Mouse (Mus musculus): ENCODE data around the gene Pdia2. TPM values are rescaled to one million over a fixed set of nuclear protein-coding genes. Genes with fewer than 3 reads are reported as not detected.

The Pdia2 gene
- total RNA-seq (2015) = 0.42 and 2.4 TPM in 2 replicates
- 3.6 and 3.9 TPM in 2 replicates for total RNA-seq (2017)

DNA sequence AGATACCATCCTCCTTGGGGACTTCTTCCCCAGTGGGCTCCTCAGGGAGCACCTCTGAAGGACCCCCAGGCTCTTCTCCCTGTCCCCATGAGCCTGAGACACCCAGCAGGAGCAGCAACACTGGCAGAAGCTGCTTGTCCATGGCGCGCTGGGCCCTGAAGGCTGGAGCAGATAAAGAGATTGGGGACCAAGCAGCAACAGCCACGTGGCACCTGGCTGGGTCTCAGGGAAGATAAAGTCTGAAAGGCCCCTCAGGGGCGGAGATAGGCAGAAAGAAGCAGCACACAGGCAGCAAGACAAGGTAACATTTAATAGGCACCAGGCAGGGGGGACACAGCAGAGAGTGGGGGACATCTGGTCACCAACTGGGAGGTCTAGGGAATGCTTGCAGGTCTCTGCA lies at the start of gene Pdia2:
Pdia2 (minus strand) TSS at position 196 of the 400 bp plus-strand sequence.
- peak; percentile 61 for ATAC-seq (replicated peaks; ENCODE audit: poor library complexity)

DNA sequence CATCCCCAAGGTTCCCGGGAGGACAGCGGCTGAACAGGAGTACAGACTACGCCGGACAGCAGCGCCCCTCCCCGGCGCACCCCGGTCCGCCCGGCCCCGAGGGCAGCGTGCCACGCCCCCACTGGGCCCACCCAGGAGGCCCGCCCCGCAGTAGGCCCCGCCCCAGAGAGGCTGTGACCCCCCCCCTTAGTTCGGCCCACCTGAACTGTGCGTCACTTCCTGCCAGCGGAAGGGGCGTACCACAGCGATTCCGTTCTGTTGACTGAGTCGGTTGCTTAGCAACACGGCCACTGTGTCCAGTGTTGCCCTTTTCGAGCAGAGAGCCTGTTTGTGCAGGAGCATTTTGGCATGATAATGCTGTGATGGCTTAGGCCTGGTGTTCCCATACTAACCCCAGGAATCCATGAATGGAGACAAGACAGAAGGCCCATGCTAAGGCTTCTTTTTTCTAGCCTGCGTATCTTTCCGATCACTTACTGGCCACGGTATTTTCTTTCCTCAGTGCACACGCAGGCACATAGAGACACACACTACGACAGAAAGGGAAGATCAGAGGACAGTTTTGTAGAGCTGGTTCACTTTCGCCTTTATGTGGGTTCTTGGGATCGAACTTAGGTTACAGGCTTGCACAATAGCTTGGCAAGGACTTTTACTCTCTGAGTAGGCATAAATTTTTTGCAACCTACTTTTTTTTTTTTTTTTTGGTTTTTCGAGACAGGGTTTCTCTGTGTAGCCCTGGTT lies 45.4 kb upstream of the Pdia2 start, which contains the start of gene Fam234a:
Fam234a (minus strand) TSS at position 142 of the 741 bp plus-strand sequence.
- peak; percentile 90 for ATAC-seq (replicated peaks; ENCODE audit: poor library complexity)

DNA sequence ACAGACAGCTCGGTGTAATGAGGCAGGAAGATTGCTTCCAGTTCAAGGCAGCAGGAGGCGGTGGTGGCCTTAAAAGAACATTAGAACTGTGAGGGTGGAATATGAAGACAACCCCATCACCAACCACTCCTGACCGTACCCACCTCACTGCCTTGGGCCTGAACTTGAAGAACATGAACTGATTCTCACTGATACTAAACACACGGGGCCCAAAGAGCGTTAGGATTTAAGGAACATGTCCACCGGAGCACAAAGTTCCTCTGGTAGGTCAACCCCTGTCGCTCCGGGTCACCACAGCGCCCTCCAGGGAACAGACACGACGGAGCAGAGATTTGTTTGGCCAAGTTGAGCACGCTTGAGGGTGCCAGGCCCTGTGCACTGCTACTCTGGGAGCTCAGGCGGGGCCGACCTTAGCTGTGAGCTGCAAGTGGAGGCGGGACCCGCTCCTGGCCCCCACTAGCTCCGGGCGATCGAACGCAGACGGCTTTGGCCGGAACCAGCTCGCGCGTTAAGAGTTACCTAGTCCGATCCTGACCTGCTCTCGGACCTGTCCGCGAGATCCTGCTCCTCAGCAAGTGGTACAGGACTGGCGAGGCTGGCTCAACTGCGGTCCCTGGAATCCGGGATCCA lies 44.7 kb upstream of the Pdia2 start:
- peak; percentile 55 for ATAC-seq (replicated peaks; ENCODE audit: poor library complexity)

DNA sequence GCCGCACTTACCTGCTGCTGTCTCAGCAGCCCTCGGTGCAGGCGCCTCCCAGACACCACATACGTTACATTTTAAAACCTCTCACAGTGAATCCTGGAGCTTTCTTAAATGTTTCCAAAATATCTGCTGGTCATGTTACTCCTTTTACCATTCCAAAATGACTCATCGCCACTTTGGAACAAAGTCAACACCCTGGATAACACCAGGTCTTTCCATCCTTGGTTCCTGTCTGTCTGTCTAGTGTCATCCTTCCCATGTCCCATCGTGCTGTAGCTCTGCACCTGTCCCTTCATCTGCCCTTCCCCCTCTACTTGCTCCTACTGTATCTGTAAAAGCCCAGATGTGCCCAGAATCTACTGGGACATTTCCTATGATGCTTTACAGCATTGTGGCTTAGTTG lies 42.1 kb upstream of the Pdia2 start:
- no peak for ATAC-seq (replicated peaks; ENCODE audit: poor library complexity)

DNA sequence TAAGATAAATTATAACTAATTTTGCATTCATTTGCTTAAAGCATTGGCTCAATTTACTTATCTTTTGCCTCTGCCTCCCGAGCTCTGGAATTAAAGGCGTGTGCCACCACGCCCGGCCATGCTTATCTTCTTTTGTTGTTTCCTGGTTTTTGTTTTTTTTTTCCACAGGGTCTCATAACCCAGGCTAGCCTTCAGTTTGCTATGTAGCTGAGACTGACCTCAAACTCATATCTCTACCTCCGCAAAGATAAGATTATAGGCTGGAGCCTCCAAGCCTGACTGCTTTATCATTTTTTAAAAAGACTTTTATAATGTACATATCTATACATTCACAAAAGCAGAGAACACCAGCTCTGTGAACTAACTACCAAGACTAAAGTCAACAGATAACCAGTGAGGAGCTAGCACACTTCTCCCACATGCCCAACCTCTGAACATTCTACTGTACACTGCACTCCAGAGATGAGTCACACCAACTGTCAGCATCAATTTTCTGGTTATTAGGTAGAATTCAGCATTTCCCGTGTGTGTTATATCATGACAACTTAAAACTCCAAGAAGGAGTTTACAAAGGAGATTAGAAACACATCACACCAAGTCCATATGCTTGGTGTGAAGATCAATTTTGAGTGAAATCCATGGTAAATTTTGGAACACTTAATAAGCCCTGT lies 41.4 kb upstream of the Pdia2 start:
- ATAC-seq (replicated peaks; ENCODE audit: poor library complexity) = 0 out of 2 replicates have a peak, but pooled peaks have one; percentile 13

DNA sequence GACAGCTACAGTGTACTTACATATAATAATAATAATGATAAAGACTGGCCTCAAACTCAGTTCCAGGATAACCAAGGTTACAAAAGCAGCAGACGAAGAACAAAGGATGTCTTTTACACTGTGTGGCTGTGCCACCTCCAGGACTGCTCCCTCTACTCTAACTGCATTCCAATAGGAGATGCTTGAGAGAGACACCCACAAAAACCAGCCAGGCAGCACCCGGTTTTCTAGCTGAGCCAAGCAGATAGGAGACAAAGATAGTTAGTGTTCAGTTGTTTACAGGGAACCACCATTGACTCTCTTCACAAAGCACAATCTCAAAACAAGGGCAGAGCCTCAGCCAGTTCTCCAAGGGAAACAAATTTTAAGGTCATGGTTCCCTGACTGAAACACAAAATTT lies 40.7 kb upstream of the Pdia2 start:
- no peak for ATAC-seq (replicated peaks; ENCODE audit: poor library complexity)

DNA sequence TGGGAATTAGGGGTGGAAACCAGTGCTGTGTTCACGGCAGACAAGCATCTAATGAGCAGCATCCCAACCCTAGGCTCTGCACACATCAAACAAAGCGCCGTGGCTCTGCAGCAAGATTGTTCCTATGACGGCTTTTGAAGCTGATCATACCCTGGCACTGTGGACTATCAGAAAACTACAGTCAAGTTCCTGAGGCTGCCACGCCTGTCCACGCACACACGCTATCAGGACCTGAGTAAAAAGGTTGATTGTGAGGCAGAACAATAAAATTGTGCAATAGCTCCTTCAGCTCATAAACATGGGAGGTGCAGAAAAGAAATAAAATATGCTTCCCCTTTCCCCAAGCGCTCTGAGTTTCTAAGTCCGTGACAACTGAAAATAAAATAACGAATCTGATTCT lies 38.8 kb upstream of the Pdia2 start:
- peak; percentile 65 for ATAC-seq (replicated peaks; ENCODE audit: poor library complexity)

DNA sequence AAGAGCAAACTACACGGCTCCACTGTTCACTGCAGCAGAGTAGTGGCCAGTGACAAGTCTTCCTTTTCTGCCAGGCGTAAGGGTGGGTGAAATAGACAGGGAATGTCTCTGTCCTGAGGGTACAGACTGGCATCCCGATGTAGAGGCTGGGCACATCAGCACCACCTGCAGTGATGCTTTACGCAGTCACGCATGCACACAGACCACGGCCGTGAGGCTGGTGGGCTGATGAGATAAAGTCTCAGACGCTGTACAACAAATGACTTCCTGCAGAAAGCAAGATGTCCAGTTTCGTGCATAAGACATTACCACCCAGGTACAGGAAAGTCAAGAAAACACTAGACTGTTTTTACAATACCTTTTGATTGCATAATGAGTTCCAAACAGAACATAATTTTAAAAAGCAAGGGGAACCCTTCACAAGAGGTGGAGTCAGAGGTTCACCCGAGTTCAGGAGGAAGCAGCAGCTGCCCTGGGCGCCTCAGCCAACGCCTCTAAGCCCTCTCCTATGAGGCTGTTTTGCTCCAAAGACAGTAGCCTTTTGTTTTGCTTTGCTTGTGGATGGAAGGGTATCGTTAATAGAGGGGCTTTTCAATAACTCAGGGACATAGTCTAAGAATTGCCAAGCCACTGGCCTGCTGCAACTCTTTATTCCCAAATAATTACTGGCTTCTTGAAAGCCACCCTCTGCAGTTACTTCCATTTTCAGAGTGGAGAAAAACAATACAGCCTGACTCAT lies 36.4 kb upstream of the Pdia2 start:
- peak; percentile 37; the same call in 1 of the 2 replicates for ATAC-seq (replicated peaks; ENCODE audit: poor library complexity)

DNA sequence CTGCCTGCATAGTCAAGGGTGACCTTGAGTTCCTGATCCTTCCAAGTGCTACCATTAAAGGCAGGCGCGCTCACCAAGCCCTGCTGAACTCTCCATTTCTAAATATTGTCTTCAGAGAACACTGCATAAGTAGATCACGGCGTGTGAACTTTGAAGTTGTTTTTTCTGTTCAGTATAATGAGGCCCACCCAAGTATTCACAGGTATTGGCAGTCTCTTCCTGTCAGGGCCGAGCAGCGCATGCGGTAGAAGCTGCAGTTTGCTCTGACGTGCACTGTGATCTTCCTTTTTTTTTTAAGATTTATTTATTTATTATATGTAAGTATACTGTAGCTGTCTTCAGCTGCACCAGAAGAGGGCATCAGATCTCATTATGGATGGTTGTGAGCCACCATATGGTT lies 35.5 kb upstream of the Pdia2 start:
- no peak for ATAC-seq (replicated peaks; ENCODE audit: poor library complexity)

DNA sequence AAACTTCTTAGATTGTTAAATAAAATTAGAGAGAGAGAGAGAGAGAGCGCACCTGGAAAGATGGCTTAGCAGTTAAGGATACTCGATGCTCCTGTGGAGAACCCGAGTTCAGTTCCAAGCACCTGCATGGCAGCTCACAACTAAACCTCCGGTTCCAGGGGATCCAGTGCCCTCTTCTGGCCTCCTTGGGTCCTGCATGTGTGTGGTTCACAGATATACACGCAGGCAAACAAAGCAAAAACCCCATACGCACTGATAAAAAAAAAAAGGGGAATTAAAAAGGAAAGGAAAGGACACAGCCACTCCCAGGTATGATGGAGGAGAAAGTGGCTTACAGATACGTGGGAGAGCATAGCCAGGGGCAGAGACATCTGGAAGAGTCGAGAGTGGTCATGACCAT lies 34.0 kb upstream of the Pdia2 start:
- ATAC-seq (replicated peaks; ENCODE audit: poor library complexity) = peak; percentile 48; the same call in 1 of the 2 replicates

DNA sequence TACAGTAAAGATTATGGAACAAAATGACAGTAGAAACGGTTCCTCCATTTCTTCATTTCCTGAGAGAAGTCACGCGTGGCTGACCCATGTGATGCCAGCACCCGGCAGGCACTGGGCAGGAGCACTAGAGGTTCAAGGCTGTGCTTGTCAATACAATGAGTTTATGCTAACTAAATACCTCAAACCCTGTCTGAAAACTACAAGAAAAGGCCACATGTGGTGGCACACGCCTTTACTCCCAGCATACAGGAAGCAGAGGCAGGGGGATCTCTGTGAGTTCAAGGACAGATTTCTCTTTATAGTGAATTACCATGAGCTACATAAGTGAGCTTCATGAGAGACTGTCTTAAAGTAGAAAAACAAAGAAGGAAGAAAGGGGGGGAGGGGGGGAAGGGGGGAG lies 32.3 kb upstream of the Pdia2 start:
- no peak for ATAC-seq (replicated peaks; ENCODE audit: poor library complexity)

DNA sequence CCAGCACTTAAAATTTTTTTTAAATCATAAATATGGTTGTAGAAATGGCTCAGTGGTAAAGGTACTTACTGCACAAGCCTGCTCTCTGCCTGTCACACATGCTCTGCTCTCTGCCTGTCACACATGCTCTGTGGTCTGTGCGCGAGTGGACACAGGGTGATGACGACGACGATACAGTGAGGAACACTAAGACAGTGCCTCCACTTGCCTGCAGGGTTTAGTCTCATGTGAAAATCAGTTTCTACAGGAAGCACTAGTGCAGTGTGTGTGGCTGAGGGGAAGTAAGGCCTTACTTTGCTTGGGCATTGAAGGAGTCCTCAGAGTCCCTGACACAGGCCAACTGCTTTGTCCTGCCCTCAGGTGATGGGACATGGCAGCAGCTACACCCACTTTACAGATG lies 30.9 kb upstream of the Pdia2 start:
- ATAC-seq (replicated peaks; ENCODE audit: poor library complexity) = peak; percentile 63

DNA sequence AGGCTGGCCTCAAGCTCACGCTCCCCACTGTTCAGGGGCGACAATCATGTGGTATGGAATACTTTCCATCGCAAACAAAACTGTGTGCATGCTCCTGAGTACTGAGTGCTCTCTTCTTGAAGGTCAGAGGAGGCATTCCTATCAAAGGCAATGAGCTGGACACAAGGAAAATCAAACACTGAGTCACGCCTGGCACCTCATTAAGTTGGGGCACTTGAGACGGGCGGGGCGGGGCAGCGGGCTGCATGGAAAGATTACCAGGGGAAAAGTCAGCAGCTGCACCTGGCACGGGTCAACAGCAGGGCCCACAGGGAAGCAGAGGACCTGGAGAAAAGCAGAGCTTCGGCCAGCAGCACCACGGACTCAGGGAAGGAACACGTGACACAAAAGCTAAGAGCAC lies 26.3 kb upstream of the Pdia2 start:
- ATAC-seq (replicated peaks; ENCODE audit: poor library complexity) = no peak

DNA sequence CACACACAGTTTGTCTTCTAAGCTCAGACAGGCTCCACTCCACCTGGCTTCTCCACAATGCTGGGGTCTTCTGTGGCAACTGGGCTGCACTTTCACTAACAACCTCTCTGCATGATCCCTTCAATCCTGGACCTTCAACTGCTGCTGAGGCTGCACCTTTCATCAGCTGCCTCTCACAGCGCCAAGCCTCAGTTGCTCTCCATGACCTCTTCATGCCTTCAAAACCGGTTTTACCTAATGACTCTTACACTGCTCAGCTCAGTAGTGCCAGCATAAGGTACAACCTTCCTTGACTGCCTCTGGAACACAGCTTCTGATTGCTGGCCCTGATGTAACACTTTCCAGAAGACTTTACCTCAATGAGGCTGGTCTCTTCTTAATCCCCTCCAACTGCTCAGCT lies 22.6 kb upstream of the Pdia2 start:
- ATAC-seq (replicated peaks; ENCODE audit: poor library complexity) = no peak

DNA sequence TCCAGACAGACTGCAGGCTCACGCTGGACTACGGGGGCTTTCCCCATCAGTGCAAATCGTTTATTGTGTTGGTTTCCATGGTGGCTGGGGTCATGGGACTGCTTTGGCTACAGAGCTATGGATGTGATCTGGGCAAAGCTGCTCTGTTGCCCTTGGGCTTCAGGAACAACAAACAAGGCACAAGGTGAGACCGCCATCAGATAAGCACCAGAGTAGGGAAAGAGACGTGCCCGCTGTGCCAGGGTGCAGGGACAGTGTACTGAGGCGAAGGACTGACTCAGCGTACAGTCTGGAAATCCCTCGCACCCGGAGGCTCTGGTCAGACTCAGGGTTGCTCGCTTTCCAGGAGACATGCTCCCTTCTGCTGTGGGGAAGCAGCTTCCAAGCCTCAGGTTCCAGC lies 13.8 kb upstream of the Pdia2 start:
- no peak for ATAC-seq (replicated peaks; ENCODE audit: poor library complexity)

DNA sequence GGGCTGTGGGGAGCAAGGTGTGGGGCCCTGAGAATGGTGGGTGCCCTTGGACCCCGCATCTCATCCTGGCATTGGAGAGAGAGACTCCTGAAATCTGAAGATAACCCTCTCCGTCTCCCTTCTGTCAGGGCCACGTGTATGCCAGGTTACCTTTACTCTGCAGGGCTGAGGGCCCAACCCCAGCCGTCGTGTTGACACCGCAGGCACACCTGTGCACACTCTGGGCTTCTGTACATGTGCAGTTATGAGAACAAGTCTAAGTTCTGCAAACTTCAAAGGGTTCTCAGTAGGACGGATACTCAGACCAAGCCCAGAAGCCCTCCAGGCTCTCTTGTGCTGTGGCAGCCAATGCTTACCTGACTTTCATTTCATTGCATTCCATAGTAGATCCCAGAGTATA lies 13.4 kb upstream of the Pdia2 start:
- ATAC-seq (replicated peaks; ENCODE audit: poor library complexity) = no peak

DNA sequence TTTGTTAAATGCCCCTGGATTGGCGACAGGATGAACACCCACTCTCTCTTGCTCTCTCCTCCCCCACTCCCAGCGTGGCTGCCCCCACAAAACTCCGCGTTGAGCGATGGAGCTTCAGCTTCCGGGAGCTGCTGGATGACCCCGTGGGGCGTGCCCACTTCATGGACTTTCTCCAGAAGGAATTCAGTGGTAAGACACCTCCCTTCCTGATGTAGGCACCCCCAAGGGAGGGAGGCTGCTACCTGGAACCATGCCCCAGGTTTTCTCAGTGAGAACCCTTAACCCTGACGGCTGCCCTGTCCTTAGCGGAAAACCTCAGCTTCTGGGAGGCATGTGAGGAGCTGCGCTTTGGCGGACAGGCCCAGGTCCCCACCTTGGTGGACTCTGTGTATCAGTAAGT lies 8.8 kb upstream of the Pdia2 start, which contains the start of gene Arhgdig:
Arhgdig (minus strand) TSS at position 101 of the 400 bp plus-strand sequence.
- no peak for ATAC-seq (replicated peaks; ENCODE audit: poor library complexity)

DNA sequence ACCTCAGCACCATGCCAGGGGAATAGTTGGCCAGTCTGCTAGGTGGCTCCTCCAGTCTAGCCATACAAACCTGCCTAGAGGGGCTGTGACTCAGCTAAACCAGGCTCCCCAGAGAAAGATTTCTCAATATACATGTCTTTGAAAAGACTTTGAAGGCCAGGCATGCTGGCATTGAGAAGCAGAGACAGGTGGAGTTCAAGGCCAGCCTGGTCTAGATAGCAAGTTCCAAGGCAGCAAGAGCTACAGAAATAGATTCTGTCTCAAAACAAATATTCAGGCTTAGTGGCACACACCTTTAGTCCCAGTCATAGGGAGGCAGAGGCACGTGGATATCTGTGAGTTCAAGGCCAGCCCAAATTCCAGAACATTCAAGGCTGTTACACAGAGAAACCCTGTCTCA lies 7.5 kb upstream of the Pdia2 start:
- no peak for ATAC-seq (replicated peaks; ENCODE audit: poor library complexity)

DNA sequence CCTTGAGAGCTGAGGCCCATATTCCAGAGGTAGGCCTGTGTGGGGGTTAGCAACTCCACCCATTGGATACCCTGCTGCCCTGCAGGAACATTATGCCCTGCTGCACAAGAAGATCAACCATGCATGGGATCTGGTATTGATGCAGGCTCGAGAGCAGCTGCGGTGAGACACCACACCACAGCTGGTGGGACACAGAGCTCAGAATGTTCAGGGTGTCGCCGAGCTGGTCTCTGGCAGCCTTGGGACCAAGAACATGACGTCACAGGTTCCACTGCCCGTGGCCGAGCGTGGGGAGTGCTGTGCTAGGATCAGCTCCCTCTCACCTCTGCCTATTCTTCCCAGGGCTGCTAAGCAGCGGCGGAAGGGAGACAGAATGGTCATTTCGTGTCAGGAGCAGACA lies 5.9 kb upstream of the Pdia2 start:
- ATAC-seq (replicated peaks; ENCODE audit: poor library complexity) = no peak

DNA sequence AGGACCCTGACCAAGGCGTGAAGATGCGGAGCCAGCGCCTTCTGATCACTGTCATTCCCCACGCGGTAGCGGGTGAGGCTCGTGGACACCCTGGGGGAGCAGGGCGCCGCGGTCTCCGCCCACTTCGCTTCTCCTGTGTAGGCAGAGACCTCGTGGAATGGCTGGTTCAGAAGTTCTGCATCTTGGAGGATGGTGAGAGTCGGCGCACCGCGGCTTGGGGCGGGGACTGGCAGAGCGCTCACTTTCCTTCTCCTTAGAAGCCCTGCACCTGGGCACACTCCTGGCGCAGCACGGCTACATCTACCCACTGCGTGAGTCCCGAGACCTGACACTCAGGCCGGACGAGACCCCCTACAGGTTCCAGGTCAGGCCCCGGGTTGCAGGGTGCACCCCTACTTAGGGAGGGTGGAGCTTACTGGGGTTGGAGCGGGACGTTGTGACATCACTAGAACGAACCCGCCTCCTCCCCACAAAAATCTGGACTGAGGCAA lies 4.5 kb upstream of the Pdia2 start:
- peak; percentile 19; the same call in 1 of the 2 replicates for ATAC-seq (replicated peaks; ENCODE audit: poor library complexity)

DNA sequence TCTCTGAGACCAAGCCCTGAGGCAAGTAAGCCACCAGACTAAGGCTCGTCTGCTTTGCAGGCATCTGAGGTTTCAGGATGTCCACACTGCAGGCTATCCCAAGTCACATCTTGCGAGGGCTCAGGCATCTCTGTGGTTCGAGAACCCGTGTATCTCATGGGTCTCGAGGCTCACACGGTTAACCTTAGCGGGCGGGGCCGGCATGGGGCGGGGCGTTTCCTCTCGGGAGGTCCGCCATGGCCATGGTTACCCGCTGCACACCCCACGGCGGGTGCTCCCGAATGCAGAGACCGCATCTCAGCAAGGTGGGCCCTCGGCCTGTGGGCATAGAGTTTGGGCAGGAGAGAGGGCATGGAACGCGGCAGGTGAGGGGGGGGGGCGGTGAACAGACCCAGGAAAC lies 3.9 kb upstream of the Pdia2 start, which contains the start of gene Rgs11:
Rgs11 (plus strand) TSS at position 215 of the 400 bp plus-strand sequence.
- no peak; the same call in 1 of the 2 replicates for ATAC-seq (replicated peaks; ENCODE audit: poor library complexity)

All from megakaryocyte progenitor cell, adult 5-6 weeks (primary cell).